Mouse (Mus musculus) E14TG2a.4 (cell line): ENCODE results near the gene Slc9a6.

Experiments used
- CTCF ChIP-seq: conservative IDR thresholded peaks from 2 replicates; pipeline ENCODE4 v1.5.1; 2014; ENCODE audit warnings: low read length
- NANOG ChIP-seq: IDR thresholded peaks from 2 replicates; pipeline ENCODE4 v1.6.1; 2014; ENCODE audit warnings: borderline replicate concordance, low read length, mixed read lengths
- POU5F1 ChIP-seq: IDR thresholded peaks from 2 replicates; pipeline ENCODE4 v1.6.1; 2014; ENCODE audit warnings: low read length, borderline replicate concordance

DNA sequence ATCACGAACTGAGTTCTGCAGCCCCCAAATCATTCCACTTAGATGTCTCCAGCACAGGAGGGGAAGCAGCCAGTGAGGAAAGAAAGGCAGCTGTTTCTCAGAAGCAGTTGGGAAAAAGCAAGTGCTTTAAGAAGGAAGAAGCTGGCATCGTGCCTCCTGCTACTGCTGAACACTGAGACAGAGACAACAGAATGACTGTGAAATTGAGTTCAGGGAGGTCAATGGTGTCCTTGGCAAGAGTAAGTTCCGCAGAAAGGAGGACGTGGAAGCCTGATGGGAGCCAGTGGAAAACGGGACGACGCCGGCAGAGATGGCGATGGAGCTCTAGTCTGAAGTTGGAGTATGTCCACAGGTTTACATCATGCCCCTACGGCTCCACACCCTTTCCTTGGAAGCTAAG is 74.0 kb downstream of the Slc9a6 start:
- no peak for TF ChIP-seq CTCF
- TF ChIP-seq NANOG = no peak
- no peak for TF ChIP-seq POU5F1
